Mouse (Mus musculus): ENCODE measurements around the gene Palm2. TPM values are rescaled to one million over a fixed set of nuclear protein-coding genes. Genes with fewer than 3 reads are reported as not detected.

The Palm2 gene
- polyA plus RNA-seq, 1 experiment: 0.04 TPM

GRCm38 (mm10) chr4:57565283-57565682, 131.2 kb downstream of the Palm2 start:
- DNase-seq (ENCODE audit: low read depth, low spot score): no peak
- WGBS: 67% methylated on average over 1 of the region's 1 CpGs

- 58% methylated on average over 2 of the region's 2 CpGs for WGBS
- no peak for DNase-seq (ENCODE audit: low read depth, low spot score)
These were observed 131.8 kb downstream of the Palm2 start for GRCm38 (mm10) chr4:57565811-57566210.

DNA sequence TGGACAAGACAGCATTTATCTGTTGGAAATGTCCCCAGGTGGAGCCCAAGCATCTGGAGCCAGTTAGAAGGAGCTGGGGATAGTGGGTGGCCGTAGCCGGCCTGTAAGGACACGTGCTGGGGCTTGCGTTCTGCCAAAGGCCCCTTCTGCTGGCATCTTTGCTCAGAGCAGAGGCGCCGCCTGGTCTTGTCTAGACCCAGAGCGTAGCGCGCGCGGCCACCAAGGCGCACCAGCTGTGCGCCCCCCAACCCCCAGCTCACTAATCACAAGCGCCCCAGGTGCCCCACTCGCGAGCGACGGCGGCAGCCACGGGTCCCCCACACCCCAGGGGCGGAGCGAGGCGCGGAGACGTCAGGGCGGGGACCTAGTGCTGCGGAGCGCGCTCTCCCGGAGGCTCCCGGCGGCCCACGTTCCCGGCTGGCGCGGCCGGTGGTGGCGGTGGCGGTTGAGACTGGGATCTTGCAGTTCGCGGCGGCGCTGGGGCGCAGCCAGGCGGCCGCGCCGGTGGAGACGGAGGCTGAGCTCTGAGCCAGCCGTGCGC, 133.7 kb downstream of the Palm2 start, which contains the start of gene Pakap:
Pakap (plus strand) TSS at position 514 of the 541 bp plus-strand sequence.
- 1% methylated on average over 51 of the region's 51 CpGs for WGBS
- DNase-seq (ENCODE audit: low read depth, low spot score): no peak

DNA sequence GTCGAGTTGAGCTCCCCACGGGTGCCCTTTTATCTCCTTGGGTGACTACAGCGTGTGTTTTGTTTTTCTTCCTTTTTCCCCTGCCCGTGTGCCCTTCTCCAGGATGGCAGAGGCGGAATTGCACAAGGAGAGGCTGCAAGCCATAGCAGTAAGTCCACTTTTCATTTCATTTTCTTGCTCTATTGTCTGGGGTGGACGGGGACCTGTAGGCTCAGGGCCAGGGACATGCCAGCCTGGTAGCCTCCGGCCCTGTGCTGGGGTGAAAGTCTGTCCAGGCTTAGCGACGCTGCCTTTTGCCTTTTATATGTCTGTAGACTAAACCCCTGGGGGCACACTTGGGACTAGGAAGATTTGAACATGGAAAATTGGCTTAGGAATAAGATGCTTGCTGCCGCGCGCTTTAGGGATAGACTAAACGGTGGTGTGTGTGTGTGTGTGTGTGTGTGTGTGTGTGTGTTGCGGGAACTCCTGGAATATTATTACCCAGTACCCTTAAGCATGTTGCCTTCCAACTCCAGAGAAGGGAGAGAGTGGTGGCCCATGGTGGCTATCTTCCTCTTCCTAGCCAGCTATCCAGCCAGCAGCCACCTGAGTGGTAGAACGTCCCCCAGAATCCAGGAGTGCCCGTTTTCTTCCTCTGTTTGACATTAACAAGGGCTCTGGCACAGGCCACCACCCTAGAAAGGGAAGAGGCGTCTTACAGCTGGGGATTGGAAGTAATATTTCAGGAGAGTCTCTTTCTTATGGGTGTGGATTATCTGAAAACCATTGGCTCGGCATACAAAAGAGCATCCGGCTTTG, 134.4 kb downstream of the Palm2 start:
- DNase-seq (ENCODE audit: low read depth, low spot score): no peak
- 42% methylated on average over 19 of the region's 19 CpGs for WGBS

DNA sequence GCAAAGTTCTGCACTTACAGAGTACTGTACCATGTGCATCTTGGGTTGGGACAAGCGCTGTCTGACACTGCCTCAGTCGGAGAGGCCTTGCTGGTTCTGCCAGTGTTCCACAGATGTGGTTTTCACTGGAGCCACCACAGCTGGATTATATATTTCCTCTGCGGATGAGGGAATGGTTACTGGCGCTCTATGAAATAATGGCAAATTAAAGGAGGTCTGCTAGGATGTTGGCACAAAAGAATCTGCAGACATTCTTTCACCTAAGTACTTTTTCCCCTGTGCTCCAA, 135.0 kb downstream of the Palm2 start:
- DNase-seq (ENCODE audit: low read depth, low spot score): no peak
- WGBS: 79% methylated on average over 4 of the region's 4 CpGs

DNA sequence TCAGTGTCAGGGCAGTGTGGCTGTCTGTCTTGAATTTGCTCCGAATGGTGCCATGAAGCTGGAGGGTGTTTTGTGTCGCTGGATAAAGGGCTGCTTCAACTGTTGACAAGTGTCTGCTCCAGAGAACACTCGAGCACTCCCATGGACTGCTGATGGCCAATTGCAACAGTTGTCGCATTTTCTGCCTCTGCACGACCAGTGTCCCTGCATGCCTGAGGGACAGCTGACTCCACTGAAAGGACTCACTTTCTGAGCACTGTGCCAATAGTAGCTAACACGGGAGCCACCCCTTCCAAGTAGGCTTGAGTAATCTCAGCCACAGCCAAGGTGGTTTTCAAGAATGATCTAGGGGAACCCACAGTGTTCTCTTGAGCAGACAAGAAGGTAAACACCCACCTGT, 135.7 kb downstream of the Palm2 start:
- 68% methylated on average over 6 of the region's 6 CpGs for WGBS
- no peak for DNase-seq (ENCODE audit: low read depth, low spot score)

DNA sequence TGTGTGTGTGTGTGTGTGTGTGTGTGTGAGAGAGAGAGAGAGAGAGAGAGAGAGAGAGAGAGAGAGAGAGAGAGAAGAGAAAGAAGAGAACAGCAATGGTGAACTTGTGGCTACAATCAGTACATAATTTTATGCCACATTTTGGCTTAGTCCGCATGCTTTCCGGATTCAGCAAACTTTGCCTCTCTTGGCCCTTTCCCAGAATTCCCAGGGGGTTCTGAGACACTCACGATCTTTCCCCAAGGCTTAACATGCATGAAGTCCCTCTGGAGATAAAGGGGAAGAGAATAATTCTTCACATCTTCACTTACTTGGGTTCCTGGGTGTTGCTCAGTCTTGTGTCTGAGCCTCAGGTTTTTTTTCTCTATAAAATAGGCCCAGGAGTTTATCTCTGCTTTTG, 136.2 kb downstream of the Palm2 start:
- no peak for DNase-seq (ENCODE audit: low read depth, low spot score)
- WGBS: 66% methylated on average over 3 of the region's 3 CpGs

GRCm38 (mm10) chr4:57574181-57574580, 140.1 kb downstream of the Palm2 start:
- DNase-seq (ENCODE audit: low read depth, low spot score): no peak
- 81% methylated on average over 3 of the region's 3 CpGs for WGBS

DNA sequence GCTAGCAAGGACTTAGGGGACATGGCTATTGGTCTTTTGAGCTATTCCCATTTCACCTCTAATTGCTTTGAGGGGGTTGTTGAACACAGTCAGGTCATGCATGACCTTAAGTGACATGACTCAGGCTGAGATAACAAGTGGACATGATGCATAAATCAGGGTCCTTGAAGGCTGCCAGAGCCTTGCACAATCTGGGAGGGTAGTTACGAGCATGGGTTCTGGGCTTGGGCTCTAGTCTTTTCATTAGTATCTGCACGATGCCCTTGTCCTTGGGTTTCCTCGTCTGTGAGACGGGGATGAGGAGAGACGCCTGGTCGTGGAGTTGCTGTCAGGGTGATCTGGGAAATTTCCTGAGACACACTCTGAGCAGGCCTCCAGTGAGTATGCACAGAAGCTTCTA, 140.6 kb downstream of the Palm2 start:
- WGBS: 65% methylated on average over 6 of the region's 6 CpGs

DNA sequence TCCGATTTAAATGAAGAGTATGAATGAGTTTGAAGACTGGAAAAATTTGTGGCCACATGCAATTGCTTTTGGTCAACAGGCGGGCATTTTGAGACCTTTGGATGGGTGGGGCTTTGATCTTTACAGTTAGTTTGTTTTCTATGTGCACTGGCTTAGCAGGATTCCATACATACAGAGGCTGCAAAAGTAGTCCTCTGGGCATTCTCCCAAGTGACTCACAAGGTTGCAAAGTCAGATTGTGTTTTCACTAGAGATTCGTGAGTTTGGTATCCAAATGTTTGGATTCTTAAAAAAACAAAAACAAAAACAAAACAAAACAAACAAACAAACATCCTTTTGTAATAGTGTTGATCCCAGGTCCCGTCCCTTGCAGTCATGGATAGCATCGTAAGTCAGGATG, 141.6 kb downstream of the Palm2 start:
- DNase-seq (ENCODE audit: low read depth, low spot score): no peak
- 56% methylated on average over 5 of the region's 5 CpGs for WGBS

More for the DNA sequence above, 140.6 kb downstream of the Palm2 start:
- DNase-seq (ENCODE audit: low read depth, low spot score): no peak

DNA sequence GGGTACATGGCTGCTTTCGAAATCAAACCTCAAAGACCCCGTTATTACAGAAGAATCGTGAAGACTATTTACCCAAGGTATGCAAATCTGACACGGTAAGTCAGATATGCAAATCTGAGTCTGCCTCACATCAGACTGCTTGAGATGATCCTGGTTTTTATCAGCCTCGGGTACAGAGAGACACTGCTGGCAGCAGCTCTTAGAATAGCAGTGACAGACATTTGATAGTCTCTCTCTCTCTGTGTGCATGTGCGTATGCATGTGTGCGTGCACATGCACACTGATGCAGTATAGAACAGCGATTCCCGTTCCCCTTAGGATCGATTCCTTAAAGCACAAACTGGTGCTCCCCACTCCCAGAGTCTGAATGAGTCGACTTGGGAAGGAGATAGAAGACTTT, 142.0 kb downstream of the Palm2 start:
- DNase-seq (ENCODE audit: low read depth, low spot score): no peak
- WGBS: 66% methylated on average over 11 of the region's 11 CpGs

- WGBS: 89% methylated on average over 10 of the region's 10 CpGs
These were observed 145.6 kb downstream of the Palm2 start for GRCm38 (mm10) chr4:57579683-57580082.

DNA sequence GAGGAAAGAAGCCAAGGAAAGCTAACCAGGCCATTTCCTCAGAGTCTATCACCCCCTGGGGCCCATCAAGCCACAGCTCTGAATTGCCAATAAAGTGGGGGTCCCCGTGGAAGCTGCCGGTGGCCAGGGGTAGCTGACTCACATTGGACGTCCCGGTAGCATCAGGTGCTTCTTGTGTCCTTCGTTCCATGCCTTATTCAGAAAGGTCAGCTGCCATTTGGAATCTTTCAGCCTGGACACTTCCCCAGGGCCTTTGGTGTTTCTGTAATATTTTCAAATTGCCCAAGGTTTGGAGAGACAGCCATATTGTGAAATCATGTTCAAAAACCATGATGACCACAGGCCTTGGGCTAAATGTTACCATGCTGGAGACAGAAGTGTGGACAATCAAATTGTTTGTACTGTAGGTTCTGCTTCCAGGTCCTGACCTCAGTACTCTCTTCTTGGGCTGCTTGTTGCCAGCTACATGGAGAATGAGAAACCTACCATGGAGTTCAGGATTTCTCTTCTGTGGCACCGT, 151.3 kb downstream of the Palm2 start:
- WGBS: 87% methylated on average over 6 of the region's 6 CpGs
- no peak for DNase-seq (ENCODE audit: low read depth, low spot score)

More at GRCm38 (mm10) chr4:57579683-57580082, 145.6 kb downstream of the Palm2 start:
- no peak for DNase-seq (ENCODE audit: low read depth, low spot score)

DNA sequence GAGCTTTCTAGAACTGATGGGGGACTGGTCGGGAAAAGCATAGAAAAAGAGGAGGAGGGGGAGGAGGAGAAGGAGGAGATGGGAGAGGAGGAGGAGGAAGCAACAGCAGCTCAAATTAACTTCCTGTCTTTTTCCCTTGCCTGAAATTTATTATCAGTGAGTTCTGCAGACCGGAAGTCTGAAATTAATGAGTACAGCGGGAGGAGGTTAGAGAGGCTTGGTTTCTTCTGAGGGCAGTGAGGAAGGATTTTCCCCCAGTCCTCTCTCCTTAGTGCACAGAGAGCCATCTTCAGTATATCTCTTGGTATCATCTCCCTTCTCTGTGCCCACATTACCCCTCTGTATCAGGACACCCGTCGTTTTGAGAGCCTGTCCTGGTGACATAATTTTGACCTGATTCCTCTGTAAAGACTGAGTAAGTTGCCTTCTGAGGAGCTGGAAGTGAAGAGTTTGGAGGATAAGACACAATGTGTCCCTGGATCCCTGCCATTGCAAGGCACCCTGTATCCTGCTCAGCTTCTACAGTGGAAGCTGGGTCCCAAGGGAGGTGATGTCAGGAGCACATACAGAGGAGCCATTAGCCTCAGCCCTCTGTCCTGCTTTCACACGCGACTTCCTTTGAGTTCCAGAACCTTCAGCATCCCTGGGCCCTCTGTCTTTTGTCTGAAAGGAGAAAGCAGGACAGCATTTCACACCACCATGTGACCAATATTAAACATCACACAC, 153.0 kb downstream of the Palm2 start:
- WGBS: 56% methylated on average over 7 of the region's 7 CpGs

GRCm38 (mm10) chr4:57588356-57588755, 154.3 kb downstream of the Palm2 start:
- 88% methylated on average over 1 of the region's 1 CpGs for WGBS
- DNase-seq (ENCODE audit: low read depth, low spot score): no peak

More for the DNA sequence above, 153.0 kb downstream of the Palm2 start:
- no peak for DNase-seq (ENCODE audit: low read depth, low spot score)

DNA sequence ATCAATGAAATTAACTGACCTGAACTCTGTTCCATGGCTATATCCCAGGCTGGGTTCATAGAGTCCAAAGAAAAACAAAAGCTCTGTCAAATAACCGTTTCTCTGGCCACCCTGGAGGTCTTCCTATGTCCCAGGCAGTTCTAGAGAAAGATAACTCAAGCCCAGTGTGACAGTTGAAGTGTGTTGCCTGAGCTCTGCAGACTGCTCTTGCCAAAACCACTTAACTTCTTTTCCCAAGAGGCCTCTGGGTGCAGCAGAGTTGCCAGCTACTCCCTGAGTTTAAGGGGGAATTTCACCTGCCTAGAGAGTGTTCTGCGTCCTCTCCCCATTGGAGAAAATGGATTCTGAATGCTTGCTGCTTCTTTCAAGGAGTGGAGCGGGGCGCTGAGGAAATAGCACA, 158.7 kb downstream of the Palm2 start:
- DNase-seq (ENCODE audit: low read depth, low spot score): no peak
- WGBS: 75% methylated on average over 4 of the region's 4 CpGs

DNA sequence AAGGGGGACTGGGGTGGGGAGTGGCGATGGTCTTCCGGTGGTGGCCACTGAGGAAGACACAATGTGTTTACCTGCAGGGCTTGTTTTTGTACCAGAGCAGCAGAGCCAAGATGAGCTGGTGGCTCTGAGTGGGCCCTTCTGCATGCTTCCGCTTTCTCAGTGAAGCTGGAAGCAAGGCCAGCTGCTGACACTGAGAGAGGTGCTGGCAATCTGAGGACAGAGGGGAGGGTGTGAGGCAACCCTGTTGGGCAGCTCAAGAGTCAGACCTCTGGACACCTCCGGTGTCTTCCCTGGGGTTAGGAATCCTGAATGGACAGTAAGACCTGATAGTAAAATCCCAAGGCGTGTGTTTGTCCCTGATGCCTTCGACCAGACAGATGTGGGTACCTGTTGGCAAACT, 165.9 kb downstream of the Palm2 start:
- WGBS: 88% methylated on average over 6 of the region's 6 CpGs
- DNase-seq (ENCODE audit: low read depth, low spot score): no peak

GRCm38 (mm10) chr4:57600685-57601457, 166.8 kb downstream of the Palm2 start:
- 82% methylated on average over 11 of the region's 11 CpGs for WGBS

DNA sequence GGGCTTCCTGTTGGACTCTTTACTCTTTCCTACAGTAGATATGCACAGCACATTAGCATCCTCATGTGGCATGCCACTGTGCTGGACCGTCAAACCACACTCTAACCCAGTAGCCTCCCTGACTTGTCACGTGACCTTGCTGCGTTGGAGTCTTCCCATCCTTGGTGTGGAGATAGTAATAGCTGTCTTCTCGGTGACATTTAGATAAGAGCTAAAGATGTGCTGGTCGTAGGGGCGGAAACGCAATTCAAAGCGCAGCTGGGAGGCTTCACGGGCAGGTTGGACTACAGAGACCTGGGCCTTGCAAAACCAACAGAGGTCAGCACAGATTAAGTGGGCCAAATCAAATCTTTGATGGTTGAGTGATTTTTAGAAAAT, 167.4 kb downstream of the Palm2 start:
- no peak for DNase-seq (ENCODE audit: low read depth, low spot score)
- WGBS: 75% methylated on average over 9 of the region's 9 CpGs

More at GRCm38 (mm10) chr4:57600685-57601457, 166.8 kb downstream of the Palm2 start:
- no peak for DNase-seq (ENCODE audit: low read depth, low spot score)

Measured in large intestine, adult 2 months (tissue).